Comparison of ENCODE assay signal across 22 mouse cellular contexts in genomic region chr19:36909150-36909549, GRCm38 (mm10).
"Had no signal": no experiment of that assay in that cellular context is flagged by ENCODE, and none has a peak within 500 bp of the region (broad histone marks: within the 10 kb centered on the region; RNA-seq: fewer than 3 reads in every experiment).

No protein-coding gene starts in this region.

- ATAC-seq: midbrain, embryonic 15.5 days; midbrain, embryonic 16.5 days had no signal

- H3K4me2 ChIP-seq: limb, embryonic 12.5 days; limb, embryonic 13.5 days; limb, embryonic 15.5 days; liver, embryonic 11.5 days; liver, embryonic 12.5 days; liver, embryonic 13.5 days; liver, embryonic 15.5 days; lung, embryonic 14.5 days; lung, embryonic 15.5 days; midbrain, embryonic 11.5 days; midbrain, embryonic 12.5 days; midbrain, embryonic 13.5 days; midbrain, embryonic 15.5 days; neural tube, embryonic 12.5 days had no signal

- H3K27ac ChIP-seq: limb, embryonic 10.5 days; limb, embryonic 12.5 days; limb, embryonic 13.5 days; limb, embryonic 15.5 days; liver, embryonic 12.5 days; liver, embryonic 13.5 days; liver, embryonic 14.5 days; liver, embryonic 15.5 days; lung, embryonic 15.5 days; macrophage; midbrain, embryonic 13.5 days; midbrain, embryonic 15.5 days; neural tube, embryonic 12.5 days had no signal

- H3K27me3 ChIP-seq: limb, embryonic 12.5 days; limb, embryonic 13.5 days; limb, embryonic 15.5 days; lung, embryonic 15.5 days; midbrain, embryonic 15.5 days; neural tube, embryonic 12.5 days had no signal

- H3K9ac ChIP-seq: limb, embryonic 12.5 days; limb, embryonic 13.5 days; limb, embryonic 15.5 days; liver, embryonic 12.5 days; liver, embryonic 13.5 days; liver, embryonic 14.5 days; liver, embryonic 15.5 days; liver, postnatal 0 days; lung, embryonic 14.5 days; lung, embryonic 15.5 days; midbrain, embryonic 12.5 days; midbrain, embryonic 13.5 days; midbrain, embryonic 15.5 days; neural tube, embryonic 12.5 days had no signal

- H3K4me1 ChIP-seq: limb, embryonic 13.5 days; neural tube, embryonic 12.5 days had no signal

- H3K36me3 ChIP-seq: limb, embryonic 10.5 days; limb, embryonic 12.5 days; limb, embryonic 13.5 days; limb, embryonic 15.5 days; liver, embryonic 12.5 days; liver, embryonic 13.5 days; liver, embryonic 15.5 days; lung, embryonic 15.5 days; midbrain, embryonic 10.5 days; midbrain, embryonic 12.5 days; midbrain, embryonic 13.5 days; midbrain, embryonic 15.5 days; neural tube, embryonic 12.5 days had no signal

- H3K4me3 ChIP-seq: limb, embryonic 10.5 days; limb, embryonic 12.5 days; limb, embryonic 13.5 days; limb, embryonic 15.5 days; liver, embryonic 12.5 days; liver, embryonic 13.5 days; liver, embryonic 15.5 days; lung, embryonic 15.5 days; megakaryocyte, embryonic 14.5 days; midbrain, embryonic 10.5 days; midbrain, embryonic 12.5 days; midbrain, embryonic 13.5 days; midbrain, embryonic 15.5 days; myocyte; neural tube, embryonic 12.5 days had no signal

- H3K9me3 ChIP-seq: limb, embryonic 10.5 days; limb, embryonic 12.5 days; limb, embryonic 13.5 days; limb, embryonic 15.5 days; liver, embryonic 12.5 days; liver, embryonic 13.5 days; liver, embryonic 15.5 days; lung, embryonic 15.5 days; midbrain, embryonic 10.5 days; midbrain, embryonic 12.5 days; midbrain, embryonic 13.5 days; midbrain, embryonic 15.5 days; neural tube, embryonic 12.5 days had no signal
